Mouse (Mus musculus) erythroblast, embryonic 14.5 days (primary cell): ENCODE measurements around the gene Tmem135.

ENCODE experiments used
- GATA1 ChIP-seq: IDR thresholded peaks from 2 replicates; pipeline ENCODE4 v1.6.1; 2012; ENCODE audit warnings: low read length, inconsistent platforms, mixed read lengths
- TAL1 ChIP-seq: IDR thresholded peaks from 3 replicates; pipeline ENCODE4 v1.6.1; 2012; ENCODE audit warnings: low read length, inconsistent platforms, mixed read lengths

GRCm38 (mm10) chr7:89421294-89421693, 17.3 kb upstream of the Tmem135 start:
- no peak for TF ChIP-seq TAL1
- TF ChIP-seq GATA1 = no peak
